Mouse (Mus musculus) heart, postnatal 0 days (tissue): ENCODE measurements at regions not wholly inside any gene's neighbourhood (a gene's known extent, or its start where the extent isn't known, plus 50 kb on each side); places are given as distances from the start of the nearest gene placed in this dataset.

ENCODE experiments used
- CTCF ChIP-seq: IDR thresholded peaks from 2 replicates; pipeline ENCODE4 v1.5.1; 2016; ENCODE audit warnings: antibody characterized with exemption, control low read depth, low read depth
- EP300 ChIP-seq: IDR thresholded peaks from 2 replicates; pipeline ENCODE4 v1.6.1; 2016; ENCODE audit warnings: antibody characterized with exemption, low read depth

DNA sequence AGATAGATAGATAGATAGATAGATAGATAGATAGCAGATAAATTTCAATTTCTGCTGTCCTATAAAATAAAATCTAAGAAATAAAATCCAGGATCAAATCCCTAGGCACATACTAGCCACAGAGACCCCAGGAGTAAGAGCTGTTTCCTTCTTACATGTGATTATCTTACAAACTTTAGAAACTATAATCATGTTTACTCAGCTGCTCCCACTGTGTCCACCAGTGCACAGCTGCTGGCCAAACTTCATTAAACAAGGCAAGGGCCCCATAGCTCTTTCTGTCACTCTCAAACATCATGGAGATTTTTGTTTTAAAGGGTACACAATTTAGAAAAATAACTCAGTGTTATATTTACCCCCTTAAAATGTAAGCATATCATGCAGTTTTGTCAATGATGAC, 56.8 kb upstream of the Nid2 start:
- TF ChIP-seq CTCF (no peak), EP300 (no peak)
